In the genomic region with DNA sequence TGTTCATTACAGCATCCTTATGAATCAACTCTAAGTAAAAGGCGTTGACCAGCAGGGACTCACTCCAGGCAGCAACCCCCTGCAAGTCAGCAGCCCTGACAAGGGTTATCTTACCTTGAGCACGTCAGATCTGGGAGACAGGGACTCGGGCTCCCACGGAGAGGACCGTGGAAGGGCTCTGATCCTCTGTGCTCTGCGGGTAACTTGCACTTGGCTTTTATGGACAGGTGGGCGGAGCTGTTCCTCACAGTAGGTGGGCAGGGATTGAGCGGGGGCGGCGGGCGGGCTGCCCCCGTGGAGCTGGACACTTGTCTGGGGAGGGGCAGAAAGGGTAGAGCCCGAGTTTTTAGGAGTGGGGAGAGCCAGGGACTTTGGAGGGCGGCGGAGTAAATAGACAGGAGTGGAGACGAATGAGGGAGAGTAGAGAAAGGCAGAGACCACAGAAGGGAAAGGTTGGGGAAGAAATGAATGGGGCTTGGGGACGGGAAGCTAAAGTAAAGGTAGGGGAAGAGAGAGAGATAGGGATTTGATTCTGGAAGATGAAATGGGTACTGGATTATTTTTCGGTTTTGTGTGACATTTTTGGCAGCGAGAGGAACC, we compare ENCODE assay signal across 7 mouse cellular contexts. TPM values are rescaled to one million over a fixed set of nuclear protein-coding genes. Genes with fewer than 3 reads are reported as not detected.
A peak's percentile ranks its signal among the peaks of the same experiment; 100 is the strongest.
DNase-seq lines count a peak whose midpoint lies in the region; ATAC-seq and TF ChIP-seq lines count a peak whose summit lies in the region.

Gene Col8a1, minus strand, starts transcription at position 212 of the 600 bp plus-strand sequence.

- DNase-seq in right cerebral cortex, postnatal 25 days, result peak; percentile 23
- DNase-seq in right cerebral cortex, postnatal 4 days, result no peak
- peak; percentile 14 for DNase-seq in heart, postnatal 4 days
- no peak for DNase-seq in layer of hippocampus, postnatal 10 days (ENCODE audit: low spot score in 2 of 2)

- 1% methylated on average over 19 of the region's 19 CpGs for WGBS in limb, embryonic 15.5 days
- 3% methylated on average over 19 of the region's 19 CpGs for WGBS in small intestine, adult 2 months

- TF ChIP-seq POLR2A in embryonic fibroblast, embryonic 13.5 days (IDR thresholded peaks at IDR 0.05; ENCODE audit: low read depth, low read length), result peak; percentile 96
- TF ChIP-seq POLR2A in small intestine, adult 2 months (IDR thresholded peaks at IDR 0.05; ENCODE audit: low read depth, low read length), result no peak

- H3K9ac ChIP-seq in limb, embryonic 15.5 days, result peak within 1 kb of the TSS; percentile 36; the same call in 1 of the 2 replicates

- TF ChIP-seq CTCF in embryonic fibroblast, embryonic 13.5 days (IDR thresholded peaks at IDR 0.05; ENCODE audit: borderline replicate concordance, insufficient read depth, low read length), result no peak
- no peak for TF ChIP-seq CTCF in small intestine, adult 2 months (IDR thresholded peaks at IDR 0.05; ENCODE audit: extremely low read depth, insufficient read length, insufficient replicate concordance, low read depth, low read length)

- peaks cover 8% of the 10 kb centered on the region for H3K4me1 ChIP-seq in embryonic fibroblast, embryonic 13.5 days (ENCODE audit: control insufficient read depth, insufficient read depth, low read length)
- H3K4me1 ChIP-seq in limb, embryonic 15.5 days, result peaks cover 22% of the 10 kb centered on the region
- 0 out of 2 replicates have a peak, but pooled peaks cover 3% of the 10 kb centered on the region for H3K4me1 ChIP-seq in small intestine, adult 2 months (ENCODE audit: control insufficient read depth, insufficient read depth, insufficient read length, low read length)

- H3K4me2 ChIP-seq in limb, embryonic 15.5 days, result peak within 1 kb of the TSS; percentile 76

- H3K36me3 ChIP-seq in limb, embryonic 15.5 days, result no peaks in the 10 kb centered on the region
- no peaks in the 10 kb centered on the region for H3K36me3 ChIP-seq in small intestine, adult 2 months (ENCODE audit: control insufficient read depth, insufficient read depth, low read length)

- no peak for ATAC-seq in limb, embryonic 15.5 days (ENCODE audit: insufficient number of reproducible peaks, low FRiP score, low TSS enrichment, low read depth)

- H3K27me3 ChIP-seq in limb, embryonic 15.5 days, result 0 out of 2 replicates have a peak, but pooled peaks cover 8% of the 10 kb centered on the region
- no peaks in the 10 kb centered on the region for H3K27me3 ChIP-seq in small intestine, adult 2 months (ENCODE audit: control insufficient read depth, insufficient read depth, low read length)

- peak within 1 kb of the TSS; percentile 89 for H3K27ac ChIP-seq in embryonic fibroblast, embryonic 13.5 days (ENCODE audit: insufficient read depth, low read length)
- peak within 1 kb of the TSS; percentile 43 for H3K27ac ChIP-seq in limb, embryonic 15.5 days
- no peak within 1 kb of the TSS for H3K27ac ChIP-seq in small intestine, adult 2 months (ENCODE audit: insufficient read depth, low read depth, low read length)

- H3K9me3 ChIP-seq in limb, embryonic 15.5 days, result no peaks in the 10 kb centered on the region

- H3K4me3 ChIP-seq in embryonic fibroblast, embryonic 13.5 days (ENCODE audit: insufficient read depth, low read length), result peak within 1 kb of the TSS; percentile 56
- H3K4me3 ChIP-seq in limb, embryonic 15.5 days, result peak within 1 kb of the TSS; percentile 44
- H3K4me3 ChIP-seq in small intestine, adult 2 months (ENCODE audit: low read depth, low read length), result peak within 1 kb of the TSS; percentile 37

RNA-seq across cellular contexts. Expression of gene Col8a1, which starts in this region (rescaled TPM):
- polyA plus RNA-seq in embryonic fibroblast, embryonic 13.5 days (2011; ENCODE audit: insufficient read length, low read depth, missing spikeins), result 254 and 294 TPM in 2 replicates
- 1 to 10 TPM; 3.6 to 4.6 TPM for total RNA-seq in heart, postnatal 4 days (2021)
- 45.7 and 45.8 TPM in 2 replicates for polyA plus RNA-seq in limb, embryonic 15.5 days (2015; fragmentation: Nextera tagmentation; extraction: Ambion mirVana)
- polyA plus RNA-seq in small intestine, adult 2 months (2012; rRNA removed), result 0.25 and 0.29 TPM in 2 replicates
- 1 to 10 TPM in 1 of 2 experiments, under 1 TPM in 1; 0.83 to 3.0 TPM for total RNA-seq in layer of hippocampus, postnatal 10 days (2021)

Comparison
In these comparisons a context has a peak if more than half of its experiments do, and no peak if none do; other contexts are left out.
1. RNA of gene Col8a1 (polyA plus RNA-seq): 254 to 294 TPM in embryonic fibroblast, embryonic 13.5 days and 45.7 to 45.8 TPM in limb, embryonic 15.5 days; 0.25 to 0.29 TPM in small intestine, adult 2 months; every median in the first group is over 10 times any median in the second.
2. DNase-seq: peak in right cerebral cortex, postnatal 25 days (single experiment) and heart, postnatal 4 days (single experiment); none in right cerebral cortex, postnatal 4 days (single experiment) and layer of hippocampus, postnatal 10 days (0 of 2).
3. Peak in every context shown above with its lines, with median percentiles within 50 percentile points of each other: H3K4me3 ChIP-seq.